ENCODE assay signal across 23 mouse cellular contexts in genomic region chr1:41166787-41167420, GRCm38 (mm10).
DNase-seq lines count a peak whose midpoint lies in the region; ATAC-seq and TF ChIP-seq lines count a peak whose summit lies in the region.
"Had no signal": no experiment of that assay in that cellular context is flagged by ENCODE, and none has a peak within 500 bp of the region (broad histone marks: within the 10 kb centered on the region; RNA-seq: fewer than 3 reads in every experiment).

No protein-coding gene starts in this region.

- no peaks in the 10 kb centered on the region for H3K79me2 ChIP-seq in heart, adult 2 months (replicated peaks; ENCODE audit: control insufficient read depth, insufficient read depth, low read length)

- 71% methylated on average over 4 of the region's 4 CpGs for WGBS in heart, embryonic 13.5 days
- 66% methylated on average over 4 of the region's 4 CpGs for WGBS in heart, adult 2 months
- WGBS in forebrain, embryonic 12.5 days = 26% methylated on average over 4 of the region's 4 CpGs
- WGBS in midbrain, embryonic 10.5 days = 49% methylated on average over 4 of the region's 4 CpGs
- 14% methylated on average over 4 of the region's 4 CpGs for WGBS in midbrain, embryonic 16.5 days
- WGBS in cerebellum, adult 2 months = 77% methylated on average over 4 of the region's 4 CpGs

- no peak for TF ChIP-seq EP300 in heart, adult 2 months (IDR thresholded peaks at IDR 0.05; ENCODE audit: insufficient read depth, low read depth, low read length)

- H3K4me2 ChIP-seq in heart, embryonic 13.5 days = peak overlapping the region; percentile 14; the same call in 1 of the 2 replicates
- H3K4me2 ChIP-seq in forebrain, embryonic 12.5 days = peak overlapping the region; percentile 34
- peak overlapping the region; percentile 23 for H3K4me2 ChIP-seq in midbrain, embryonic 16.5 days (ENCODE audit: low read length)
- H3K4me2 ChIP-seq: embryonic facial prominence, embryonic 15.5 days; heart, embryonic 15.5 days; kidney, embryonic 15.5 days; limb, embryonic 13.5 days; liver, embryonic 13.5 days had no signal

- no peak overlapping the region for H3K27ac ChIP-seq in heart, embryonic 13.5 days (replicated peaks)
- H3K27ac ChIP-seq in heart, adult 2 months = no peak overlapping the region
- peak overlapping the region; percentile 90 for H3K27ac ChIP-seq in forebrain, embryonic 12.5 days
- peak overlapping the region; percentile 84 for H3K27ac ChIP-seq in midbrain, embryonic 10.5 days (replicated peaks)
- H3K27ac ChIP-seq in midbrain, embryonic 16.5 days (ENCODE audit: low read length) = no peak overlapping the region
- no peak overlapping the region for H3K27ac ChIP-seq in cerebellum, adult 2 months (ENCODE audit: insufficient read depth, low read length)
- H3K27ac ChIP-seq: embryonic facial prominence, embryonic 15.5 days; heart, embryonic 15.5 days; kidney, embryonic 15.5 days; limb, embryonic 13.5 days; liver, embryonic 13.5 days had no signal

- no peak for ATAC-seq in heart, embryonic 13.5 days (ENCODE audit: extremely low read depth, insufficient number of reproducible peaks, low FRiP score, low TSS enrichment)
- peak; percentile 70 for ATAC-seq in forebrain, embryonic 12.5 days (ENCODE audit: low FRiP score)
- ATAC-seq in midbrain, embryonic 16.5 days = peak; percentile 62; the same call in 1 of the 2 replicates
- ATAC-seq in frontal cortex, adult (ENCODE audit: low TSS enrichment) = no peak
- ATAC-seq: activated CD4-positive, CD25-positive, alpha-beta regulatory T cell, adult 4 months had no signal

- H3K36me3 ChIP-seq in heart, embryonic 13.5 days = no peaks in the 10 kb centered on the region
- no peaks in the 10 kb centered on the region for H3K36me3 ChIP-seq in heart, adult 2 months (ENCODE audit: control insufficient read depth, insufficient read depth, low read length)
- H3K36me3 ChIP-seq in forebrain, embryonic 12.5 days (replicated peaks) = no peaks in the 10 kb centered on the region
- H3K36me3 ChIP-seq in midbrain, embryonic 10.5 days = 0 out of 2 replicates have a peak, but pooled peaks cover 3% of the 10 kb centered on the region
- H3K36me3 ChIP-seq in midbrain, embryonic 16.5 days (ENCODE audit: control insufficient read depth, insufficient read depth, low read length) = no peaks in the 10 kb centered on the region
- H3K36me3 ChIP-seq: embryonic facial prominence, embryonic 15.5 days; heart, embryonic 15.5 days; kidney, embryonic 15.5 days; limb, embryonic 13.5 days; liver, embryonic 13.5 days had no signal

- no peaks in the 10 kb centered on the region for H3K9me3 ChIP-seq in heart, embryonic 13.5 days
- 0 out of 2 replicates have a peak, but pooled peaks cover 3% of the 10 kb centered on the region for H3K9me3 ChIP-seq in forebrain, embryonic 12.5 days
- peaks cover 4% of the 10 kb centered on the region for H3K9me3 ChIP-seq in midbrain, embryonic 10.5 days (replicated peaks)
- H3K9me3 ChIP-seq in midbrain, embryonic 16.5 days (replicated peaks; ENCODE audit: control insufficient read depth, low read length, poor library complexity, severe bottlenecking) = no peaks in the 10 kb centered on the region; the same call in 1 of the 2 replicates
- H3K9me3 ChIP-seq: embryonic facial prominence, embryonic 15.5 days; heart, embryonic 15.5 days; kidney, embryonic 15.5 days; liver, embryonic 13.5 days had no signal

- H3K4me3 ChIP-seq in heart, embryonic 13.5 days = no peak overlapping the region
- no peak overlapping the region for H3K4me3 ChIP-seq in heart, adult 2 months
- no peak overlapping the region for H3K4me3 ChIP-seq in forebrain, embryonic 12.5 days (replicated peaks)
- H3K4me3 ChIP-seq in midbrain, embryonic 10.5 days = no peak overlapping the region
- no peak overlapping the region for H3K4me3 ChIP-seq in midbrain, embryonic 16.5 days (ENCODE audit: low read depth, low read length)
- H3K4me3 ChIP-seq in cerebellum, adult 2 months (replicated peaks; ENCODE audit: insufficient read depth, low read depth, low read length) = no peak overlapping the region
- H3K4me3 ChIP-seq: embryonic facial prominence, embryonic 15.5 days; heart, embryonic 15.5 days; kidney, embryonic 15.5 days; limb, embryonic 13.5 days; liver, embryonic 13.5 days had no signal

- intact Hi-C loops in heart, adult 2 months (cut with DNase I) = no loop called here

- H3K4me1 ChIP-seq in heart, embryonic 13.5 days = no peaks in the 10 kb centered on the region
- no peaks in the 10 kb centered on the region for H3K4me1 ChIP-seq in heart, adult 2 months (ENCODE audit: control insufficient read depth, insufficient read depth, low read length)
- H3K4me1 ChIP-seq in forebrain, embryonic 12.5 days = peaks cover 28% of the 10 kb centered on the region
- H3K4me1 ChIP-seq in midbrain, embryonic 10.5 days = peaks cover 35% of the 10 kb centered on the region
- peaks cover 6% of the 10 kb centered on the region; the same call in 1 of the 2 replicates for H3K4me1 ChIP-seq in midbrain, embryonic 16.5 days (ENCODE audit: control insufficient read depth, insufficient read depth, low read length)
- no peaks in the 10 kb centered on the region for H3K4me1 ChIP-seq in cerebellum, adult 2 months (ENCODE audit: control insufficient read depth, insufficient read depth, low read length)
- H3K4me1 ChIP-seq: embryonic facial prominence, embryonic 15.5 days; heart, embryonic 15.5 days; kidney, embryonic 15.5 days; limb, embryonic 13.5 days; liver, embryonic 13.5 days had no signal

- H3K27me3 ChIP-seq in heart, embryonic 13.5 days (replicated peaks) = no peaks in the 10 kb centered on the region
- H3K27me3 ChIP-seq in heart, adult 2 months (ENCODE audit: control insufficient read depth, insufficient read depth, low read length) = no peaks in the 10 kb centered on the region
- no peaks in the 10 kb centered on the region for H3K27me3 ChIP-seq in forebrain, embryonic 12.5 days
- peaks cover 8% of the 10 kb centered on the region for H3K27me3 ChIP-seq in midbrain, embryonic 10.5 days (ENCODE audit: low read depth, poor library complexity, severe bottlenecking)
- no peaks in the 10 kb centered on the region for H3K27me3 ChIP-seq in midbrain, embryonic 16.5 days (ENCODE audit: control insufficient read depth, insufficient read depth, low read depth, low read length)
- no peaks in the 10 kb centered on the region for H3K27me3 ChIP-seq in cerebellum, adult 2 months (ENCODE audit: control insufficient read depth, insufficient read depth, low read length)
- H3K27me3 ChIP-seq: embryonic facial prominence, embryonic 15.5 days; heart, embryonic 15.5 days; kidney, embryonic 15.5 days; limb, embryonic 13.5 days; liver, embryonic 13.5 days had no signal

- no peak for TF ChIP-seq POLR2A in heart, adult 2 months (IDR thresholded peaks at IDR 0.05; ENCODE audit: insufficient read depth, low read depth, low read length)
- TF ChIP-seq POLR2A in cerebellum, adult 2 months (IDR thresholded peaks at IDR 0.05; ENCODE audit: borderline replicate concordance, insufficient read depth, low read length) = no peak

- no peak for DNase-seq in heart, adult 2 months
- no peak for DNase-seq in midbrain, embryonic 10.5 days (ENCODE audit: low spot score)
- DNase-seq in cerebellum, adult 2 months = no peak
- DNase-seq: adrenal gland, adult 8-10 months; cerebellum, adult 8-10 months; gastrocnemius, postnatal 36 days; heart, postnatal 36 days; kidney, adult 11 months; kidney, postnatal 36 days; layer of hippocampus, adult 9-11 months; liver, embryonic 13.5 days; lung, adult 2 months; lung, postnatal 14 days; thymus, postnatal 25 days had no signal

- TF ChIP-seq CTCF in heart, adult 2 months (IDR thresholded peaks at IDR 0.05) = no peak
- no peak for TF ChIP-seq CTCF in cerebellum, adult 2 months (IDR thresholded peaks at IDR 0.05; ENCODE audit: borderline replicate concordance, insufficient read depth, low read depth, low read length)

- no peak overlapping the region for H3K9ac ChIP-seq in heart, embryonic 13.5 days
- no peak overlapping the region for H3K9ac ChIP-seq in heart, adult 2 months (ENCODE audit: low read depth, low read length)
- no peak overlapping the region for H3K9ac ChIP-seq in forebrain, embryonic 12.5 days
- no peak overlapping the region for H3K9ac ChIP-seq in midbrain, embryonic 16.5 days (ENCODE audit: low read depth, low read length)
- H3K9ac ChIP-seq: embryonic facial prominence, embryonic 15.5 days; heart, embryonic 15.5 days; kidney, embryonic 15.5 days; limb, embryonic 13.5 days; liver, embryonic 13.5 days had no signal

Comparison
In these comparisons a context has a peak if more than half of its experiments do, and no peak if none do; other contexts are left out.
1. H3K27ac ChIP-seq: peak in forebrain, embryonic 12.5 days (single experiment) and midbrain, embryonic 10.5 days (single experiment); none in heart, embryonic 13.5 days (single experiment), heart, adult 2 months (single experiment), midbrain, embryonic 16.5 days (single experiment) and cerebellum, adult 2 months (single experiment).
2. ATAC-seq: peak in forebrain, embryonic 12.5 days (single experiment) and midbrain, embryonic 16.5 days (single experiment); none in heart, embryonic 13.5 days (single experiment) and frontal cortex, adult (single experiment).
3. Peak in every context shown above with its lines, with median percentiles within 50 percentile points of each other: H3K4me2 ChIP-seq.